Mouse (Mus musculus) adipose tissue, adult 10 weeks (tissue): ENCODE results near the gene A630095E13Rik. TPM values are rescaled to one million over a fixed set of nuclear protein-coding genes. Genes with fewer than 3 reads are reported as not detected.

Source experiments
- polyA plus RNA-seq: library from polyadenylated mRNA; stranded (reverse); fragments of 350-450 nt; fragmentation: Illumina TruSeq; extraction: RNeasy Lipid Tissue Mini Kit (QIAGEN cat#74804); gene quantifications from one replicate; pipeline ENCODE4 v1.2.3, GENCODE M21; 2014; ENCODE audit warnings: low read depth, low replicate concordance

Gene A630095E13Rik
- not detected for polyA plus RNA-seq

GRCm38 (mm10) chr9:36643276-36643675 is at the start of gene A630095E13Rik:
A630095E13Rik (minus strand) TSS chr9:36643376.

GRCm38 (mm10) chr9:36692920-36693319 is 49.7 kb upstream of the A630095E13Rik start, which contains the start of gene Acrv1:
Acrv1 (plus strand) TSS chr9:36693220.

Other genes with a start within 250 kb of the A630095E13Rik start
- gene Gm7257, start 211.5 kb downstream of the A630095E13Rik start, polyA plus RNA-seq = not detected
- gene Gm9513, start 167.7 kb downstream of the A630095E13Rik start, polyA plus RNA-seq = not detected
- gene Gm5615, start 101.4 kb downstream of the A630095E13Rik start, polyA plus RNA-seq = not detected
- not detected for gene Gm17689, start 60.7 kb downstream of the A630095E13Rik start, polyA plus RNA-seq
- 4.0 TPM for gene Acrv1, start 49.8 kb upstream of the A630095E13Rik start, polyA plus RNA-seq
- gene Chek1, start 83.7 kb upstream of the A630095E13Rik start, polyA plus RNA-seq = 2.7 TPM
- 187 TPM for gene Stt3a, start 124.3 kb upstream of the A630095E13Rik start, polyA plus RNA-seq
- gene Ei24, start 154.0 kb upstream of the A630095E13Rik start, polyA plus RNA-seq = 78.6 TPM
- gene Fez1, start 178.5 kb upstream of the A630095E13Rik start, polyA plus RNA-seq = 6.9 TPM